Mouse (Mus musculus) heart, adult 8-10 months (tissue): ENCODE data around the gene Shoc2. TPM values are rescaled to one million over a fixed set of nuclear protein-coding genes. Genes with fewer than 3 reads are reported as not detected.

ENCODE experiments used
- DNase-seq: peaks from one replicate; pipeline ENCODE4 v3.0.0; 2022; ENCODE audit warnings: low spot score
- total RNA-seq, 4 experiments: library from RNA; stranded (reverse); gene quantifications; 2 replicates each; pipeline ENCODE4 v1.2.4; 2022

Shoc2 gene
- total RNA-seq, 4 experiments from 2014 or later: 23.1 to 27.9 (median 24.0) TPM

GRCm38 (mm10) chr19:54035100-54035499 lies 91.0 kb downstream of the Shoc2 start:
- DNase-seq: no peak

- DNase-seq: no peak
These were observed 95.3 kb downstream of the Shoc2 start for GRCm38 (mm10) chr19:54039441-54039840.

DNA sequence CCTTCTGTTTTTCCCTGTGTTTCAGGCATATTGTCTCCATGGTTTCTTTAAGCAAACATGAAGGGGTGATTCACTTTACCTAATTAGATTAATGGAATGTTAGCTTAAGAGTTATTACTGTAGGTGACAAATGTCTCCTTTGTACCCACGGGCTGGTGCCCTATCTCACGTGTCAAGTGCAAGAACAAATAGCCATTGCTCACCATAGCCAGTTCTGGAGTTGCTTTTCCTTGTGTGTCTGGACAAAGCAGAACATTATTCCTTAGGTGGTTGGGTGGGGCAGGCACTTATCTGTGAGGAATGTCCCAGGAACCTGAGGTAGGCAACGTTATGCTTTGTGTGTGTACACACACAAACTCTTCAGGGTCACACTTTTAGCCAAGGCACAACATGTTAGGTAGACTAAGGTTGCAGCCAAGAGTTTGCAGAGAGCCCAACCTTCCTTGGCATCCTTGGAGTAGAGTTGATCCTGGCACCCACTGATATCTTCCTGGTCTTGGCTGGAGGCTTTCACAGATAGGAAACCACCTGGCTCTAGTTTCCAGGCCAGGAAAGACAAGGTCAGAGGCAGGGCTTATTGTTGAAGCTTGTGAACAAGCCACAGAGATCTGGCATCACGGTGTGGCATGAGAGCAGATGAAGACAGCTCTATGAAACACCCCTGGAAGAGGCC lies 96.4 kb downstream of the Shoc2 start:
- no peak for DNase-seq

- no peak for DNase-seq
These were observed 96.9 kb downstream of the Shoc2 start for GRCm38 (mm10) chr19:54041029-54041367.

DNA sequence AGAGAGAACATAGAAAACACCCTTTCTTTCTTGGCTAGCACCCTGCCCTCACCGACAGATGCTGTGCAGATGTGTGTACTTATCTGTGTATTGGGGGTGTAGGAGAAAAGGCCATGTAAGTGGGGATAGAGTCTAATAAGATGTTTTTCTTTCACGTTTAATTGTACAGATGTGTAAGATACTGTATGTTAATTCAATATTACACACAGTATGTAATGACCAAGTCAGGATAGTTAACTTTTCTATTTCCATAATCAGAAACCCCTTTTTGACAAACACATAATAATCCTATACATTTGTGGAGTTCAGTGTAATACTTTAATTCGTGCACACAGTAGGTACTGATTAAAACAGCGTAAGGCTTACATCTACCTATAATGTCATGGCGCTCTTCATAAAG lies 99.7 kb downstream of the Shoc2 start, which contains the start of gene Adra2a:
TSS of gene Adra2a (plus strand) at position 301 of the 400 bp plus-strand sequence.
- no peak for DNase-seq

GRCm38 (mm10) chr19:54044507-54045371 lies 100.6 kb downstream of the Shoc2 start:
- peak; percentile 27 for DNase-seq

DNA sequence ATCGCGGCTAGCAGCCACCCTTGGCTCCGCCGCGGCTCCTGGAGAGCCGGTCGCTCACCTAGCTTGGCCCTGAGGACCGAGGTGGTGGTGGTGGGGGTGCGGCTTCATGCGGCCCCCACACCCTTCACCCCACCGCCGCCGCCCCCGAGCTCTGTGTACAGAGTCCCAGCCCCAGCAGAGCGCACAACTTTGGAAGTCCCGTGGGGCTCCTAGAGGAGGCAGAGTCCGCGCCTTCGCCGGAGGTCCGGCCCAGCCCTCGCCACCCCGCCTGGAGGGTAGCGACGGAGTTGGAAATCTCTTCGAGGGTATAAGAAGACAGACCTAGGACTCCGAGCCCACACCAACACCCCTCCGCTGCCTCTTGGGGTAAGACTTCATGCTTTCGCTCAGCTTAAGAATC lies 101.3 kb downstream of the Shoc2 start:
- DNase-seq: no peak

DNA sequence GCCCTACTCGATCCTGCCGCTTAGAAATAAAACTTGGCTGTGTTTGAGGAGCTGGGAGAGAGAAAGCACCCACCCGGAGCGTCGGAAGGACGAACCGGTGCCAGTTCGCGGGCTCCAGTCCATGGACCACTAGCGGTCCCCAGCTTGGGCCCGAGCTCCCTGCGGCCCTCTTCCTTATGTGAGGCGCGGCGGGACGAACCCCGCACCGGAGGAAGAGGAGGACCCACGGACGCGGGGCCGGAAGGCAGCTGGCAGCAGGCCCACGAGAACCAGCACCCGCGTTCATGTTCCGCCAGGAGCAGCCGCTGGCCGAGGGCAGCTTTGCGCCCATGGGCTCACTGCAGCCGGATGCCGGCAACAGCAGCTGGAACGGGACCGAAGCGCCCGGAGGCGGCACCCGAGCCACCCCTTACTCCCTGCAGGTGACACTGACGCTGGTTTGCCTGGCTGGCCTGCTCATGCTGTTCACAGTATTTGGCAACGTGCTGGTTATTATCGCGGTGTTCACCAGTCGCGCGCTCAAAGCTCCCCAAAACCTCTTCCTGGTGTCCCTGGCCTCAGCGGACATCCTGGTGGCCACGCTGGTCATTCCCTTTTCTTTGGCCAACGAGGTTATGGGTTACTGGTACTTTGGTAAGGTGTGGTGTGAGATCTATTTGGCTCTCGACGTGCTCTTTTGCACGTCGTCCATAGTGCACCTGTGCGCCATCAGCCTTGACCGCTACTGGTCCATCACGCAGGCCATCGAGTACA lies 102.0 kb downstream of the Shoc2 start:
- DNase-seq: no peak

- no peak for DNase-seq
These were observed 102.6 kb downstream of the Shoc2 start for GRCm38 (mm10) chr19:54046684-54047070.

GRCm38 (mm10) chr19:54047386-54048050 lies 103.4 kb downstream of the Shoc2 start:
- DNase-seq: no peak

DNA sequence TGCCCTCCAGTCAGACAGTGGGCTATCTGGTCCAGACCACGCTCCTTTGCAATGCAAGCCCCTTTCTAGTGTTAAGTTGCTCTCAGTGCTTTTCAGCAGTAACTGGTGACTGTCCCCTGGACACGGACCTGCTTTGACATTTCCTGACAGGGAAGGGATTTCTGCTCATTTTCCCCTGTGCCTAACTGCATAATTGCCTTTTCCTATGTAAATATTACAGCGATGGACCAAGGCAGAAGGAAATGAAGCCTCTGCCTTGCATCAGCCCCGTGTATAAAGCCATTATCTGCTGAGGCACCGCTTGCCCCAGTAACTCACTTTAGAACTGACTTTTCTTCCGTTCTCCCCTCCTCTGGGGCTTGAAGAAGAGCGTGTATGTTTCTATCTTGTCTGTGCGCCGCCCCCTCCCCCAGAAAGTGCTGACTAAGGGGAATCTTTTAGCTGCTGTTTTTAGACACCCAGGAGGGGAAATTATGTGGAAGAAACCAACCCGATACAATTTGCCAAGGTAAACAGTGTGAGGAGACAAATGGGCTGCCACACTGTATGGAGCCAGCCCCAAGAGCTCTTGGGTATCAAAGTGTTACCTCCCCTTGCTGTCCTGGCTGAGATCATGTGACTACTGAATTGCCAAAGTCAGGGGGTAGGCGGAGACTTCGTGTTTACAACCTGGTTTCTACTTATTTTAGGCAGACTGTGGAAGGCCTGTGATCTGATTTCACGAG lies 104.2 kb downstream of the Shoc2 start:
- no peak for DNase-seq

- no peak for DNase-seq
These were observed 107.5 kb downstream of the Shoc2 start for GRCm38 (mm10) chr19:54051651-54052050.

- DNase-seq: no peak
These were observed 111.7 kb downstream of the Shoc2 start for GRCm38 (mm10) chr19:54055845-54056244.

DNA sequence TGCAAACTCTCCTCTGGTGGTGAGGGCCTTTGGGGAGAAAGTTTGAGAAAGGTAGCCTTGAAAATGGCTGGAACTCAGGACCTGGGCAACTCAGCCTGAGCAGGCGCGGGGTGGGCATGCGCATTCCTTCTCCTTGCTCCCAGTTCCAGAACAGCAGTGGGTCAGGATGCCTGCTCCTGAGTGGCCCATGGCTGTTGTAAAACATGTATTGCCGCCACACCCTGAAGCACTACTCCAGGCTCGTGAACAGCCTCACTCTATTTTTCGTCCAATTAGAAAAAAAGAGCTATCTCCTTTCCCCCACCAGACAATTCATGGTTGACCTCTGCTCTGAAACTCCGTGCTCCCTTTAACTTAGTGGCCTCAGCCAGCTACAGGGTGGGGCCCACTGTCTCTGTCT lies 124.3 kb downstream of the Shoc2 start:
- DNase-seq: no peak

- no peak for DNase-seq
These were observed 126.4 kb downstream of the Shoc2 start for GRCm38 (mm10) chr19:54070521-54070920.

GRCm38 (mm10) chr19:54072233-54072800 lies 128.2 kb downstream of the Shoc2 start:
- no peak for DNase-seq

GRCm38 (mm10) chr19:54076362-54077349 lies 132.6 kb downstream of the Shoc2 start:
- no peak for DNase-seq

DNA sequence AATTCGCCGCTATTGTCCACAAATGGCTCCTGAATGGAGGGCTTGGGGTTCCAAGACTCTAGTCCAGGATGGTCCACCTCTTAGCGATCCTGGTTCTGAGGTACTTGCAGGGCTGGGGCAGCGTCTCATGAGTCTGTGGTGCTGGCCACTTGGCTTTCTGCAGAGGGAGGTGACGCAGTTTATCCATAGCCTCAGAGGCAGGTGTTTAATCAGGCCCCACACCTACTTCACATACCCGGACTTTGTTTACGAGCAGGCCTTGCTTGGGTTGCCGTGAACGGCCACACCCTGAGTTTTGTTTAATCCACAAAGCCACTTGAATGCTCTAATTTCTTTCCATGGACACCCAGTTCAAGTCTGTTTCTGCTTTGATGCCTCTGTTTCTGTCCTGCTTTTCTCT lies 137.2 kb downstream of the Shoc2 start:
- no peak for DNase-seq

- no peak for DNase-seq
These were observed 137.6 kb downstream of the Shoc2 start for GRCm38 (mm10) chr19:54081716-54082165.
